Mouse (Mus musculus): Measurements from ENCODE around the gene Brsk2.

The Brsk2 gene

DNA sequence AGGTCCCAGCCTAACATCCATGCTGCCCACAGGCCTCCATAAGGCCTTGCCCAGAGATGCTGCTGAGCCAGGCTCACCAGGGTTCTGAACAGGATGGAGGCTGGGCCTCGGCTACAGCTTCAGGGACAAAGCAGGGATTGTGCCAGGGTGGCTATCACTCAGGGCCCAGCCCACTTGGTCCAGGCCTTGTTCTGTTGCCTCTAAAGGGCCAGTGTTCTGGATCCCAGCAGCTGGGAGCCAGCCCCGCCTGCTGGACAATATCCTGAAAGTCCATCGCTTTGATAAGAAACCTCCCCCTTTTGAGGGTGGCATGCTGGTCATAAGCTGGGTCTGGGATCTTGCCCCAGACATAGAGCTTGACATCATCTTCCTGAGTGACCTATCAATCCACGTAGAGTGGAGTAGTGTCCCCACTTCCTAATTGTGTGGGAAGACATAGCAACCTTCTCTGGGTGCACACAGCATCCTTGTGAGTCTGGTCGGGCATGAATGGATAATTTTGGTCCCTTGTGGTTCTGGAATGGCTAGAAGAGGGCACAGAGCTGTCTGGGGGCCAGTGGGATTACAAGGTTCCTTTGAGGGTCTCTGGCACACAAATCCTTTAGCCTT lies 6.1 kb downstream of the Brsk2 start:
- DNase-seq (ENCODE audit: low read depth, low spot score) = no peak

DNA sequence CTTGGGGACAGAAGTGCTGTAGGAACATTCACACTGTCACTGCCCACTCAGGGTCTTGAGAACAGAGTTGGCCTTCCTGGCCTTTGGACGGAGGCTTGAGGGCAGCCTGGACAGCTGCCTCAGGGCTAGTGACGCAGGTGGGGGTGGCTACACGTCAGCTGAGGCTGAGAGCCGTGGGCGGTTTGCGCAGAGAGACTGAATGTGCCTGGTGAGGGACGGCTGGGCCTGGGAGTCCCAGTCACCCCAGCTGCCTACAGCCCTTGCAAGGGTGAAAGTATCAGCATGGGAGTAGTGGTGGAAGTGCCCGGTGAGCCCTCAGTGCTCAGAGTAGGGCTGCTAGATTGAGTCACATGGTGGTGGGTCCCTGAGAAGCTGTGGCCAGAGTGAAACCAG lies 6.6 kb downstream of the Brsk2 start:
- DNase-seq (ENCODE audit: low read depth, low spot score) = no peak

DNA sequence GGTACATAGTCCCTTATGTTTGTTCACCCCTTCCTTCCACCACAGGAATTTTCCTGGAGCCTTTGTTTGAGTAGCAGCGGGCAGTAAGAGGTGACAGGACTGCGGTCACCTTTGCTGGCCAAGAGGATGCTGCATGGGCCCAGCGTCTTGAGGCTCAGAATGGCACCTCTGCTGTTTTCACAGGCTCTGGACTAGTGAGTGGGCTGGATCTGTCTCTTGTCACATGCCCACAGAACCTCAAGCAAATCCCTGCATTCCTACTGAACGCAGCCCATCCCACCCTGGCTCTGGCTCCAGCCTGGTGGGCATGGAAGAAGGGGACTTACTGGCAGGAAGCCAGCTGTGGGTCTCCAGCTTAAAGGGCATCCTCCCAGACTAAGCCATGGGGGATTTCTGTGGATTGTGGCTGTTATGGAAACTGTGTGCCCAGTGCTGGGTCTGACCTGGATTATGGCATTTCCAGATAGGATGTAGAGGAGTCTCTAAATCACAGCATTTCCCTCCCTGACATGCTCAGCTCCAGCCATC lies 8.0 kb downstream of the Brsk2 start:
- no peak for DNase-seq (ENCODE audit: low read depth, low spot score)

DNA sequence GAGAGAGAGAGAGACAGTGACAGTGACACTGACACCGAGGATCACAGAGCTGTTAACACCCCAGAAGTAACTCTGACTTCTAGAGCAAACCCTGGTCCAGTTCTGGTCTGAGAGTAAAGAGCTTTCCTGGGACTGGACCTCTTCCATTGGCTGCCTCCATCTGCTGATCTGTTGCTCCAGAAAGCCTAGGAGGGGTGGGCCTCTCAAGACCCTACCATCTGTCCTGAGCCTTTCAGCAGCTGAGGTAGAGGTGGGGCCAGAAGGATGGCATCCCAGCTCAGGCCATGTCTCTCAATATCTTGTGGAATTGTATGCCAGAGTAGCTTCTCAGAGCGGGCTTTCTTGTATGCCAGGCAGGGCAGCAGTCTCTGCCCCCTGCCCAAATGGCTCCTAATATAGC lies 8.7 kb downstream of the Brsk2 start:
- no peak for DNase-seq (ENCODE audit: low read depth, low spot score)

DNA sequence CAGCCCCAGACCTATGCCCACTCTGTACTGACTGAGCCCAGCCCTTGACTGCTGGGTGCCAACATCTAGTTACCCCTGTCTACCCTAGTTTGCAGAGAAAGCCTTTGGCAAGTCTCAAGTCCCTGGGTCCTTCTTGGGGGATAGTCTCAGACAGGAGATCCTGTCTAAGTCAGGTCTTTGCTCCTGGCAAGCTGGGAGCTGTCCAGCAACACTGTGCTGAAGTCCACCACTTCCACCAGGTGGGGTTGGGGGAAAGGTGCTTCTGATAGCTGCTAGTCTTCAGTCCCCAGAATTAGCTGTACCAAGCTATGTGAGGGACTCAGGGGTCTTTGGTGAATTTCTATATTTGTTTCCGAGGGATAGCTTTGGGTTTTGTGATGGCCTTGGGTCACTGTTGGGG lies 9.6 kb downstream of the Brsk2 start:
- peak; percentile 13 for DNase-seq (ENCODE audit: low read depth, low spot score)

DNA sequence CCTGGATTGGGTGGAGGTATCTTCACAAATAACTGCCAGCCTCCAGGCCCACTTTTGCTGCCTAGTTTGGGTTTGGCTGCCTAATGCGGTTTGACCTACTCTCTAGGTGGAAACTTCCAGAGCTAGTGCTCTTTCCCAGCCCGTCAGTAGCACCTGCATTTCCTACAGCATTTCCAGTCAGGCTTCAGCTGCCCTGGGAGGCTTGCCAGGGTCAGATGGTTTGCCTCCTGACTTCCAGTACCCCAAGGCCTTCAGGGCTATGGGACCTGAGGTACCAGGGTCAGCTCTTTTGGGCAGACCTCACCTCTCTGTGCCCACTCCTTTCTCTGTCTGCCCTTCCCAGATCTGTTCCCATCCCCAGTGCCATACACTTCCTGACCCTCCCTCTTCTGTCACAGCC lies 11.4 kb downstream of the Brsk2 start:
- DNase-seq (ENCODE audit: low read depth, low spot score) = no peak

DNA sequence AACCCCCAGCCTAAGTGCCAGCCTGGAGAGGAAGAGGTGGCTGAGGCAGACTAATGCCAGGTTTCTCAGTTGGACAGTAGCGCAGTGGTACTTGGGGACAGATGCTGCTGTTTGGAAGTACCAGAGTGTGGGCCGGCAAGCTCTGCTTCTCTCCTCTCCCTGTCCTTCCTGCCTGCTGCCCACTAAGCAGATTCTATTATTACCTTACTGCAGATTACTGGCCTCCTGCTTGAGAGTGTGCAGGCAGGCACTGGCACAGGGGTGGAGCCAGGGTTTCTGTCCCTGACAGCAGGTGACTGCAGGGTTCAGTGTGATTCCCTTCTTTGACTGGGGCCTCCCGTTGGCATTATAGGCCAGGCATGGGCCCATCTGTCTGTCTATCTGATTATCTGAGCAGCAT lies 11.9 kb downstream of the Brsk2 start:
- DNase-seq (ENCODE audit: low read depth, low spot score) = no peak

DNA sequence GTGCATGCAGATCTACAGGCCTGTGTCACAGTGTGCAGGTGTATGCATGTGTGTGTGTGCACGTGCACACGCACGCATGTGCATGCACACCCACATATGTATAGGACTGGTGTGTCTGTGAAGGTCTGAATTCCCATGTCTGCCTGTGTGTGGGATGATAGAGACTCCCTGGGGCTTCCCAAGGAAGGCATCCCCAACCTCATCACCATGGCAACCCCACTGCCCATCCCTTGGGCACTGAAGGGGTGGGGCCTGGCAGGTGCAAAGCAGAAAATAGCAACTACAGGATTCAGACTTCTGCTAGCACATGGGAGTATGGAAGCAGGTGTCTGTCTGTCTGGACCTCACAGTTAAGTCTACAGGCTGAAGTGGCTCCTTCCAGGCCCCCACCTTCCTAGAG lies 13.0 kb downstream of the Brsk2 start:
- no peak for DNase-seq (ENCODE audit: low read depth, low spot score)

DNA sequence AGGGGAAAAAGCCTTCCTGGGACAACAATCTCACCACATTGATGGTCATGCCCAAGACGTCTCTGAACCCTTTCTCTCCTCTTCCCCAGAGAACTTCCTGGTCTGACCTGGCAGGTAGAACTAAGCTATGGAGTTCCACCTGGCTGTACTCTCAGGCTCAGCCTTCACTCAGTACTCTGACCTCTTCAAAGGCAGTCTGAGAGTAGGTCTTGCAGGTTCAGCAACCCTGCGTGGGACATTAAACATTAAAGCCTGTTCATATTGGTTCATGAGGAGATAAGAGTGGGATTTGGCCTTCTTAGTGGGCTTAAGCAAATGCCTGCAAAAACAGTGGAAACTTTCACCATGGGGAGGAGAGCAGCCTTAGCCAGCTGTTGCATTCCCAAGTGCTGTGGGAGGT lies 16.7 kb downstream of the Brsk2 start:
- no peak for DNase-seq (ENCODE audit: low read depth, low spot score)

DNA sequence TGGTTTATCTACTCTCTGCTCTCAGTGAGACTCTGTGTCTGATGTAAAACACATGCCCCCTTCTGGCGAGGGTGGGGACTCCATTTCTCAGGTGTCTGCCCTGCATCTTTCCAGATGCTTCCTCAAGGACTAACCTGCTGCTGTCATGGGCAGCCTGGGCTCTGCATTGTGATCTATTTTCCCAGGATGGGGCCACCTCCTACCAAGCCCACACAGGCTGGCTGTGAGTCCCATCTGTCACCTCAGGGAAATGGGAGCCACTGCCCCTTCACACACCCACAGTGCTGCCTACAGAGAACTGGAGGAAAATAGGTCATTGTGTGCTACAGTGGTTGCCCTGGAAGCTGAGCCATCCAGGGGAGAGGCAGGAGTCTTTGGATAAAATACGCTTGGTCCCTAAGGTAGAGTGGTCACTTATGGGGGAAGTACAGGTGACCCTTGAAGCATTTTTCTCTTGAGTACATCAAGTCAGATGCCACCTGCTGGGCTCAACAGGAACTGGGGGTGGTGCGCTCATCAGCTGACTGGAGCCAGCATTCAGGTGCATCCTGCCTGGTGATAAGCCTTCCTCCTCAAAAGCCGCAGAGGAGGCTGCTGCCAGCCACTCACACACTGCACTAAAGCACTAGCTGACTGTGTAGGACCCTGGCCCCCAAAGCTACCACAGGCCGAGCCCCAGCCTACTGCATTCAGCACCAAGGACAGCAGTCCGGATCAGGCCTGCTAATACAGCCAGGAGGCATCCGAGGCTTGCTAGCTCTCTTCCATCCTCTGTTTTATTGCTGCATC lies 23.5 kb downstream of the Brsk2 start:
- DNase-seq (ENCODE audit: low read depth, low spot score) = peak; percentile 33

DNA sequence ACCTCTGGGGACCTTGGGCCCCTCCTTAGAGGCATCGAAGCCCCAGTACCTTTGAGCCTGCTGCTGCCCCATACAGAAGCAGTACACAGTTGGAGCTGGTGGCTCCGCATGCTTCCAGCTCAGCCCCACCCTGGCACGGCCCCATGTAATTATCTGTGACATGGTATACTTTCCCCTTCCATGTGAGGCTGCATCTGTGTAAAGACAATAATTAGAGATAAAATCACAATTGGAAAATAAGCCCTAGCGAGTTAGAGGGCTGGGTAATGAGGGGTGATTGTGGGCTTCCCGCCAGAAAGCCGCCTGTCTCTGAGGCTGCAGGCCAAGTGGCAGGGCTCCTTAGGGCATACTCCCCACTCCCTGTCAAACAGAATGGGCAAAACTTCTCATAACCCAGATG lies 28.5 kb downstream of the Brsk2 start:
- no peak for DNase-seq (ENCODE audit: low read depth, low spot score)

DNA sequence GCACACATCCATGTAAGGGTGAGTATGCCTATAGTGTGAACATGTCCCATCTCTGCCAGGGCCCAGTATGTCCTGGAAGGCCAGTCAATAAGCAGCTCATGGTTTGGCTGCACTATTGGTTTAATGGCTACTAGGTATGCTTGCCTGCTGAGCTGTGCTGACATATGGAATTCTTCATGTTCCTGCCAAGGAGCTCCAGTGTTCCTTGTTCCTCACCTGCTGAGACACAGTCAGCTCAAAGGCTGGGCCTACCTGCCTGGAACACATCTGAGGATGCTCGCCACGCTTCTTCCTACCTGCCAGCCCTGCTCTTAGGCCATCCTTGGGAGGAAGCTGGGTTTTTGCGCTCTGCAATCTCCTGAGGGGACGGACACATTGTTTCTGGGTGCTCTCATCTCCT lies 29.7 kb downstream of the Brsk2 start:
- no peak for DNase-seq (ENCODE audit: low read depth, low spot score)

DNA sequence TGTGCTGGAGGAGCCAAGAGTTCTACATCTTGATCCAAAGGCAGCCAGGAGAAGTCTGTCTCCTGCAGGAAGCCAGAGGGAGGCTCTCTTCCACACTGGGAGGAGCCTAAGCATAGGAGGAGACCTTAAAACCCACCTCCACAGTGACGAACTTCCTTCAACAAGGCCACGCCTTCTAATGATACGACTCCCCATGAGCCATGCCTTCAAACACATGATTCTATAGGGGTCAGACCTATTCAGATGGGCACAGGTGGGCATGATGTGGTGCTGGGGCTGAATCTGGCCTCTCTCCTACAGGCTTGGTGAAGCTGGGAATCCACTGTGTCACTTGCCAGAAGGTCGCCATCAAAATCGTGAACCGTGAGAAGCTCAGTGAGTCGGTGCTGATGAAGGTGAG lies 31.7 kb downstream of the Brsk2 start:
- no peak for DNase-seq (ENCODE audit: low read depth, low spot score)

DNA sequence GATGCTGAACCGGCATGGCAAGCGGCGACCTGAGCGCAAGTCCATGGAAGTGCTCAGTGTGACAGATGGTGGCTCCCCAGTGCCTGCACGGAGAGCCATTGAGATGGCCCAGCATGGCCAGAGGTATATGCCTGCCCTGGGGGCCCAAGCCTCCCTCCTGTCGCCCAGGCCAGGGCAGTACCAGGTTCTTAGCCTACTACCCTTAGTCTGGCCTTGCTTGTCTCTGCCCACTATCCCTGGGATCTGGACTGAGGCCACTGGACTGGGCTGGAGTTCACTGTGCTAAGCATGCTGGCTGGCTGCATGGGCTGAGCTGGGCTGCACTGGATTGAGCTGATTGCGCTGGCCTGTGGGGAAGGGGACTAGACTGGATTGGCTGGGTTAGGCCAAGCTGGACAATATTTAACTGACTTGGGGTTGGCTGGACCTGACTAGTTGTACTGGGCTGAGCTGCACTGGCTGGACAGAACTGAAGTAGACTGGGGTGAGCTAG lies 38.8 kb downstream of the Brsk2 start:
- DNase-seq (ENCODE audit: low read depth, low spot score) = no peak

DNA sequence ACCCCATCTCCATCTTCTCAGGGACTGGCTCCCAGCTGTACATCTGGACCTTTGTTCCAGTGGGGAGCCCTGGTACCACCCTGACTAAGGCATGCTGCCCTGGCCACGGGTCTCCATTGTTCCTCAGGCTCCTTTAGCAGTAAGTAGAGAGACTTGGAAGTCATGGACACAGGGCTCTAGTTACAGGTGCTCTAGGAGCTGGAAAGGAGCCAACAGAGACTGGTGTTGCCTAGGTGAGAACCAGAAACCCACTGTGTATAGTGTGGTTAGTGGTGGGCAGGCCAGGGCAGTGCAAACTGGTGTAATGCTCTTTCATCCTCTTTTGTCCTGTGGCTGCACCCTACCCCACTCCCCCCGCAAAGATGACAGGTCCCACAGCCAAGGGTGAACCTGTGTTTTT lies 41.6 kb downstream of the Brsk2 start:
- DNase-seq (ENCODE audit: low read depth, low spot score) = no peak

DNA sequence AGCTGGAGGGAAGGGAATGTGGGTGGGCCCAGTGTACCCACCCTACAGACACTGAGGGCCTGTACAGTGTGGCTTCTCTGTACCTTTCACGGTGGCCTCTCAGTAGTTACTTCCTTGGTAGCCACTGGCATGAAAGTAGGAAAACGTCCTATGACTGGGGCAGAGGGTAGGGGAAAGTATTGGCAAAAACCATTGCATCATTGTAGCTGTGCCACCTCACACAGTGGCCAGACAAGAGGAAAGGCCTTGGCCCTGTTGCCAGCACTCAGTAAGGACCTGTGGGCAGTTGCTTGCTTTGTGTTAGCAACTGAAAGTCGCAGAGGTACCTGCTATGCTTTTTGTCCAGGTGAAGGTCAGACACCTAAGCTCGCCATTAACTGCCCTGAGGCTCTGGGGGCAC lies 44.6 kb downstream of the Brsk2 start:
- no peak for DNase-seq (ENCODE audit: low read depth, low spot score)

DNA sequence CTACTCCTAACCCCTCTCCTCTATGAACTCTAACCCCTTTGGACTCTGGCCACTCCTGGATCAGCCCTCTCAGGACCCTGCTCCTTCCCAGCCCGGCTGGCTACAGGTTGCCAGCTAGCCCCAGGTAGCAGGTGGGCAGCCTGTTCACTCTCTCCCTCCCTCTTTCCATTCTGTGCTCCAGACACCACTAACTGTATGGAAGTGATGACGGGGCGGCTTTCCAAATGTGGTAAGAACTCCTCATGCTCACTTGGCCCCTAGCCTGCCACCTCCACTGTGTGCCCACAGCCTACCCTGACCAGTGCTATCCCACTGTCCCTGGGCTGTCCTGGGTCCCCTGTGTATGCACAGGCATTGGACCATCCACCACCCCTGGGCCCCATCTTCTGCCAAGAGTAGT lies 51.1 kb downstream of the Brsk2 start:
- DNase-seq (ENCODE audit: low read depth, low spot score) = no peak

DNA sequence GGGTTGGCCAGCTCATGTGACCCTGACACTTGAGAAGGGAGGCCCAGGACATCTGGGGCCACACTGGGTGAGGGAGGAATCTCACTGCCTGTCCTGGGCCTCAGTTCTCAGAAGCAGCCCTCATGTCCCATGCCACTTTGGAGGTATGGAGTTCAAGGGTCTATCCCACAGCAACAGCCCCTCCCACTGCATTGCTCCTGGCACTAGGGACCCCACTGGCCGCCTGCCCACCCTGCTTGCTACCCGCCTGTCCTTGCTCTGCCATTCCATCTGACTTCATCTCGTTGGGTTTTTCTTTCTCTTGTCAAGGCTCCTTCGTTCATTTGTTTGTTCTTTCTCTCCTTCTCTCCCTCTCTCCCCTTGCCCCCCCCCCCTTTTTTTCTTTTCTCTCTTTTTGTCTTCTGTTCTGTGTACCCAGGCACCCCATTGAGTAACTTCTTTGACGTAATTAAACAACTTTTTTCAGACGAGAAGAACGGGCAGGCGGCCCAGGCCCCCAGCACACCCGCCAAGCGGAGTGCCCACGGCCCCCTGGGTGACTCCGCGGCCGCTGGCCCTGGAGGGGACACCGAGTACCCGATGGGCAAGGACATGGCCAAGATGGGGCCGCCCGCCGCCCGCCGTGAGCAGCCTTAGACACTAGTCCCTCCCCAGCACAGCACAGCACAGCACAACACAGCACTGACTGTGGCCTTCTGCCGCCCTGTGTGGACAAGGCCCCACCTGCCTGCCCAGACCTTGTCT lies 52.2 kb downstream of the Brsk2 start:
- no peak for DNase-seq (ENCODE audit: low read depth, low spot score)

DNA sequence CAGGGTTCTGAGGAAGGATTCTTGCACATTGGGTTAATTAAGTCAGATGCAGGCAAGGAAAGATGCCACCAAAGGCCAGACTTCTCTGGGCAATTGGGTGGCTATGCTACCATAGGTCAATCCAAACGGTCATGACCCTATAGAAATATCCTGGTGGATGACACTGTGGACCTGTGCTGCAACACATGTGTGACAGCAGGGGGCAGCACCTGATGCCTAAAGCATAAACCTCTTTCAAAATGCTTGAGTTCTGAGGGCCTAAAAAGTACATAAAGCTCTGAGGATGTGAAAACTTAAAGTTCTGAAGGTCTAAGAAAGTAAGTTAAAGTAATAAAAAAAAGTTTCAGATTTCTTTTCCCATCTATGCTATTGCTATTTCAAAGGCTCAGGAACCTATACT lies 67.0 kb downstream of the Brsk2 start:
- peak; percentile 55 for DNase-seq (ENCODE audit: low read depth, low spot score)

DNA sequence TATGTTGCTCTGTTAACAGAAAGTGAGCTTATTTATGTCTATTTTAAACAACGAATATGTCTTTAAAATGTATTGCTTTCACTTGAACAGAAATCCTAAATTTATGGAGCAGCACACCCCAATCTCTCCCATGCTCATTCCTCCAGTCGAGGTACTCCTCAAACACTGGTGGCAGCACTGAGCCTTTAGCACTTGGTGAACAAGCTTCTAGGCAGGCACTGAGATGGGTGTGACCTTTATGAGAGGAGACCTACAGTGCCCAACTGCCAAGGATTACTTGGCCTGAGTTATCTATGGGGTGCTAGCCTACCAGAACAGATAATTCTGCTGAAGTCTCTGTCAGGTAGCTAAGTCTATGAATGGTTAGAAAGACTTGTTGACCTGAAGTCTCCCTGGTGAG lies 70.1 kb downstream of the Brsk2 start:
- no peak for DNase-seq (ENCODE audit: low read depth, low spot score)

DNA sequence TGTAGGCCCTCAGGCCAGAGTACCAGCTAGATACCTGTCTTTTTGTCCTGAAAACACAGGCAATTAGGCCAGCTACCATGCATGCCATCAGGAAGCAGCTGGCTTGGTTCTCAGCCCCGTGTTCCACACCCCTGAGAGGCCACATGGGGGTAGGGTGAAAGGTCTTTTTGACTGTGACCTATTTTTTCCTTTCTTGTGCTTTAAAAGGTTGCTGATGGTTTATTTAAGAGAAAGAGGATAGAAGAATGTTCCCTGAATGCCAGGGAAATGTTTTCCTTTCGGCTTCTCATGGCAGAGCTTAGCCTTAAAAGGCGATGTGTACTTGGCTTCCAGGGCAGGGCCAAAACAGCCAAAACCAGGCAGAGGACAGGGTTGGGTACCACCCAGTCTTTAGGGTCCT lies 71.3 kb downstream of the Brsk2 start:
- no peak for DNase-seq (ENCODE audit: low read depth, low spot score)

DNA sequence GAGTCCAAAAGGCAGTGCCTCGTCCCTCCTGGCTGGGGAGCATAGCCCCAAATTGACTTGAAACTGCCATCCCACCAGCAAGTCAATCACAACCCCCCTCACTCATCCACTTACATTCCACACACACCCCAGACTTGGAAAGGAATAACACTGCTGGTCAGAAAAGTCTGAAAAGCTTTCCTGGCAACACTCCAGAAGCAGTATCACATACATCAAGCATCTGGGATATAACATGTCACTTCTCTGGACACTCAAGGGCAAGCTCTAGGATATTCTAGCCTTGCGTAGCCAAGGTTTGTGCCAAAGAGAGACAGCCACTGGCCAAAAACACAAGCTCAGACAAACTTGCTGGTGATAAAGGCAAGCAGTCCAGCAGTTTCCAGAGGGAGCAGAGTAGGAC lies 75.6 kb downstream of the Brsk2 start:
- peak; percentile 4 for DNase-seq (ENCODE audit: low read depth, low spot score)

DNA sequence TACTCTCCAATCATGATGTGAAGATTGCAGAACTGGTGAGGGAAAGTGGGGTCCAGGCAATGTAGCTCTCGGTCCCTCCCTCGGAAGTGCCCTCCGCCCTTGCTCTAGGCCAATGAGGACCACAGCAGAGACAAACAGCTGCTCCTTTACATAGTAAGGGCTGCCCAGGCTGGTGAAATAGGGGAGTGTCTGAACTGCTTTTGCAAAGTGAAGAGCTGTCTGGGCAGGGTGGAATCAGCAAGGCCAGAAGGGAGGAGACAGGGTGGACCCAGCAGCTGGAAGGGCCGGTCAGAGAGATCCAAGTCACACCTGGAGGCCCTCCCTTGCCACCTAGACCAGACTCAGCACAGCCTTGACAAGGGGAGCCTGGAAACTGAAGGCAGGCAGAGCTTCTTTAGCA lies 76.4 kb downstream of the Brsk2 start:
- DNase-seq (ENCODE audit: low read depth, low spot score) = no peak
